Mouse (Mus musculus): Measurements from ENCODE around the gene Chac1. TPM values are rescaled to one million over a fixed set of nuclear protein-coding genes. Genes with fewer than 3 reads are reported as not detected.

Gene Chac1
- 1.5 and 1.8 TPM in 2 replicates for polyA plus RNA-seq (2015; fragmentation: Nextera tagmentation; extraction: Ambion mirVana)

GRCm38 (mm10) chr2:119350555-119351486 is at the start of gene Chac1:
Gene Chac1 (plus strand): TSS chr2:119351229.
- DNase-seq (ENCODE audit: low spot score), result peak; percentile 90
- peak; percentile 96 for ATAC-seq
- Histone ChIP-seq H3K27ac (ENCODE audit: low read length) (no peak within 1 kb of the TSS), H3K9ac (replicated peaks; ENCODE audit: low read depth) (peak within 1 kb of the TSS; percentile 29; the same call in 1 of the 2 replicates), H3K4me1 (ENCODE audit: insufficient read depth, low read depth, low read length) (no peaks in the 10 kb centered on the region), H3K4me3 (ENCODE audit: low read depth, low read length) (peak within 1 kb of the TSS; percentile 43), H3K9me3 (ENCODE audit: low read length) (no peaks in the 10 kb centered on the region), H3K27me3 (replicated peaks; ENCODE audit: insufficient read depth, low read length) (no peaks in the 10 kb centered on the region), H3K4me2 (replicated peaks; ENCODE audit: low read depth, low read length) (peak within 1 kb of the TSS; percentile 75), H3K36me3 (ENCODE audit: insufficient read depth, low read length) (no peaks in the 10 kb centered on the region)
- no peak for TF ChIP-seq CTCF (IDR thresholded peaks at IDR 0.05)
- WGBS, result 6% methylated on average over 51 of the region's 58 CpGs

GRCm38 (mm10) chr2:119302876-119303275 is 48.2 kb upstream of the Chac1 start:
- no peak overlapping the region for H3K27ac ChIP-seq (ENCODE audit: low read length)
- no peak for ATAC-seq
- no peaks in the 10 kb centered on the region for H3K9me3 ChIP-seq (ENCODE audit: low read length)
- H3K4me2 ChIP-seq (replicated peaks; ENCODE audit: low read depth, low read length), result no peak overlapping the region
- H3K4me3 ChIP-seq (ENCODE audit: low read depth, low read length), result no peak overlapping the region
- WGBS, result 64% methylated on average over 6 of the region's 6 CpGs
- 0 out of 2 replicates have a peak, but pooled peaks cover 3% of the 10 kb centered on the region for H3K36me3 ChIP-seq (ENCODE audit: insufficient read depth, low read length)
- H3K27me3 ChIP-seq (replicated peaks; ENCODE audit: insufficient read depth, low read length), result no peaks in the 10 kb centered on the region
- peaks cover 7% of the 10 kb centered on the region; the same call in 1 of the 2 replicates for H3K4me1 ChIP-seq (ENCODE audit: insufficient read depth, low read depth, low read length)
- no peak for DNase-seq (ENCODE audit: low spot score)
- TF ChIP-seq CTCF (IDR thresholded peaks at IDR 0.05) (no peak), EP300 (IDR thresholded peaks at IDR 0.05) (no peak)
- no peak overlapping the region for H3K9ac ChIP-seq (replicated peaks; ENCODE audit: low read depth)

GRCm38 (mm10) chr2:119304391-119304790 is 46.6 kb upstream of the Chac1 start:
- H3K27ac ChIP-seq (ENCODE audit: low read length), result peak overlapping the region; percentile 43
- 40% methylated on average over 3 of the region's 3 CpGs for WGBS
- no peaks in the 10 kb centered on the region for H3K27me3 ChIP-seq (replicated peaks; ENCODE audit: insufficient read depth, low read length)
- H3K9me3 ChIP-seq (ENCODE audit: low read length), result no peaks in the 10 kb centered on the region
- H3K4me3 ChIP-seq (ENCODE audit: low read depth, low read length), result no peak overlapping the region
- TF ChIP-seq CTCF (IDR thresholded peaks at IDR 0.05), result no peak
- TF ChIP-seq EP300 (IDR thresholded peaks at IDR 0.05), result no peak
- H3K4me1 ChIP-seq (ENCODE audit: insufficient read depth, low read depth, low read length), result peaks cover 7% of the 10 kb centered on the region; the same call in 1 of the 2 replicates
- H3K9ac ChIP-seq (replicated peaks; ENCODE audit: low read depth), result no peak overlapping the region
- no peaks in the 10 kb centered on the region for H3K36me3 ChIP-seq (ENCODE audit: insufficient read depth, low read length)
- no peak for ATAC-seq
- no peak overlapping the region for H3K4me2 ChIP-seq (replicated peaks; ENCODE audit: low read depth, low read length)
- DNase-seq (ENCODE audit: low spot score), result no peak

- TF ChIP-seq EP300 (IDR thresholded peaks at IDR 0.05), result peak; percentile 32; the same call in 1 of the 2 replicates
- no peak for TF ChIP-seq CTCF (IDR thresholded peaks at IDR 0.05)
- no peaks in the 10 kb centered on the region for H3K36me3 ChIP-seq (ENCODE audit: insufficient read depth, low read length)
- ATAC-seq, result peak; percentile 65
- H3K27me3 ChIP-seq (replicated peaks; ENCODE audit: insufficient read depth, low read length), result no peaks in the 10 kb centered on the region
- H3K27ac ChIP-seq (ENCODE audit: low read length), result peak overlapping the region; percentile 54; the same call in 1 of the 2 replicates
- no peak overlapping the region for H3K4me2 ChIP-seq (replicated peaks; ENCODE audit: low read depth, low read length)
- 27% methylated on average over 3 of the region's 3 CpGs for WGBS
- H3K4me3 ChIP-seq (ENCODE audit: low read depth, low read length), result no peak overlapping the region
- H3K4me1 ChIP-seq (ENCODE audit: insufficient read depth, low read depth, low read length), result peaks cover 7% of the 10 kb centered on the region; the same call in 1 of the 2 replicates
- H3K9ac ChIP-seq (replicated peaks; ENCODE audit: low read depth), result no peak overlapping the region
- peak; percentile 87 for DNase-seq (ENCODE audit: low spot score)
- no peaks in the 10 kb centered on the region for H3K9me3 ChIP-seq (ENCODE audit: low read length)
Observed at GRCm38 (mm10) chr2:119304798-119305208, 46.2 kb upstream of the Chac1 start.

- Histone ChIP-seq H3K27me3 (replicated peaks; ENCODE audit: insufficient read depth, low read length) (no peaks in the 10 kb centered on the region), H3K9me3 (ENCODE audit: low read length) (no peaks in the 10 kb centered on the region), H3K36me3 (ENCODE audit: insufficient read depth, low read length) (no peaks in the 10 kb centered on the region), H3K4me1 (ENCODE audit: insufficient read depth, low read depth, low read length) (peaks cover 5% of the 10 kb centered on the region; the same call in 1 of the 2 replicates), H3K4me3 (ENCODE audit: low read depth, low read length) (no peak overlapping the region), H3K27ac (ENCODE audit: low read length) (peak overlapping the region; percentile 49), H3K4me2 (replicated peaks; ENCODE audit: low read depth, low read length) (no peak overlapping the region), H3K9ac (replicated peaks; ENCODE audit: low read depth) (no peak overlapping the region)
- 28% methylated on average over 11 of the region's 12 CpGs for WGBS
- ATAC-seq (peak; percentile 29), DNase-seq (ENCODE audit: low spot score) (no peak)
- TF ChIP-seq EP300 (IDR thresholded peaks at IDR 0.05), result no peak; the same call in 1 of the 2 replicates
Observed at GRCm38 (mm10) chr2:119311544-119311943, 39.5 kb upstream of the Chac1 start.

GRCm38 (mm10) chr2:119312380-119312958 is 38.6 kb upstream of the Chac1 start:
- Histone ChIP-seq H3K27me3 (replicated peaks; ENCODE audit: insufficient read depth, low read length) (no peaks in the 10 kb centered on the region), H3K4me1 (ENCODE audit: insufficient read depth, low read depth, low read length) (peaks cover 5% of the 10 kb centered on the region; the same call in 1 of the 2 replicates), H3K27ac (ENCODE audit: low read length) (peak overlapping the region; percentile 49), H3K9ac (replicated peaks; ENCODE audit: low read depth) (no peak overlapping the region), H3K4me3 (ENCODE audit: low read depth, low read length) (no peak overlapping the region), H3K9me3 (ENCODE audit: low read length) (no peaks in the 10 kb centered on the region), H3K36me3 (ENCODE audit: insufficient read depth, low read length) (no peaks in the 10 kb centered on the region), H3K4me2 (replicated peaks; ENCODE audit: low read depth, low read length) (no peak overlapping the region)
- TF ChIP-seq CTCF (IDR thresholded peaks at IDR 0.05), result no peak
- no peak for TF ChIP-seq EP300 (IDR thresholded peaks at IDR 0.05)
- ATAC-seq (no peak), DNase-seq (ENCODE audit: low spot score) (no peak)
- WGBS, result 71% methylated on average over 2 of the region's 2 CpGs
